Mouse (Mus musculus): ENCODE data around the gene Rai1.

- TF ChIP-seq CTCF (IDR thresholded peaks at IDR 0.05; ENCODE audit: low read depth), result no peak
- TF ChIP-seq EP300 (optimal IDR thresholded peaks at IDR 0.05), result no peak
Observed at GRCm38 (mm10) chr11:60090696-60091421, 14.0 kb upstream of the Rai1 start.
